Mouse (Mus musculus) liver, embryonic 11.5 days (tissue): ENCODE results near the gene Dguok. TPM values are rescaled to one million over a fixed set of nuclear protein-coding genes. Genes with fewer than 3 reads are reported as not detected.

ENCODE experiments used
- ATAC-seq: fragments of 200-750 bp; cut with Nextera tagmentation; replicated peaks from 2 replicates; pipeline ENCODE4 v1.8.0; 2017; ENCODE audit warnings: moderate number of reproducible peaks, mild to moderate bottlenecking, moderate TSS enrichment, moderate library complexity; ENCODE audit not compliant: low FRiP score
- DNase-seq: peaks from one replicate; pipeline ENCODE4 v3.0.0-alpha.2; 2017; ENCODE audit warnings: low spot score
- H3K27ac ChIP-seq: fragments of 300-500 bp; sonication (generic); 2 replicates; pipeline ENCODE4 v1.5.1; 2014; ENCODE audit warnings: mild to moderate bottlenecking, low read depth, low read length, control low read depth
- H3K27me3 ChIP-seq: fragments of 300-500 bp; sonication (generic); replicated peaks from 2 replicates; pipeline ENCODE4 v1.6.1; 2014; ENCODE audit warnings: low read length, mixed read lengths; ENCODE audit not compliant: control insufficient read depth, insufficient read depth
- H3K36me3 ChIP-seq: fragments of 300-500 bp; sonication (generic); 2 replicates; pipeline ENCODE4 v1.6.1; 2014; ENCODE audit warnings: mild to moderate bottlenecking, low read length, moderate library complexity, mixed read lengths; ENCODE audit not compliant: control insufficient read depth, insufficient read depth
- H3K4me1 ChIP-seq: fragments of 300-500 bp; sonication (generic); replicated peaks from 2 replicates; pipeline ENCODE4 v1.6.1; 2014; ENCODE audit warnings: low read length, mixed read lengths; ENCODE audit not compliant: control insufficient read depth, insufficient read depth
- H3K4me2 ChIP-seq: fragments of 300-500 bp; sonication (generic); 2 replicates; pipeline ENCODE4 v1.6.1; 2014; ENCODE audit warnings: mild to moderate bottlenecking, control low read depth, moderate library complexity
- H3K4me3 ChIP-seq: fragments of 300-500 bp; sonication (generic); 2 replicates; pipeline ENCODE4 v1.5.1; 2014; ENCODE audit warnings: low read depth, low read length, control low read depth
- H3K9ac ChIP-seq: fragments of 300-500 bp; sonication (generic); 2 replicates; pipeline ENCODE4 v1.6.1; 2014; ENCODE audit warnings: low read depth, low read length, control low read depth
- H3K9me3 ChIP-seq: fragments of 300-500 bp; sonication (generic); 2 replicates; pipeline ENCODE4 v1.6.1; 2016; ENCODE audit warnings: low read length, inconsistent platforms, mixed read lengths; ENCODE audit not compliant: control insufficient read depth
- WGBS: fragments of 180-500 bp; shearing (Covaris S2); extraction: QIAGEN DNeasy Blood & Tissue Kit; methylation state at CpG from one replicate; pipeline ENCODE4 v1.1.7; 2014; 5-methylcytosine and 5-hydroxymethylcytosine counted together
- polyA plus RNA-seq: library from polyadenylated mRNA; unstranded; fragments of >200 nt; fragmentation: Nextera tagmentation; extraction: Ambion mirVana; gene quantifications from 2 replicates; pipeline ENCODE4 v1.2.1, GENCODE M21; 2014

Gene Dguok
- 43.4 and 44.7 TPM in 2 replicates for polyA plus RNA-seq

- Histone ChIP-seq H3K27me3 (no peaks in the 10 kb centered on the region), H3K4me1 (0 out of 2 replicates have a peak, but pooled peaks cover 7% of the 10 kb centered on the region)
- WGBS = under 1% methylated on average over 54 of the region's 54 CpGs
Measured at GRCm38 (mm10) chr6:83506258-83507167, at the start of gene Dguok. TSS of gene Dguok (minus strand) at chr6:83506969.

GRCm38 (mm10) chr6:83555972-83556371 lies 49.2 kb upstream of the Dguok start:
- H3K9ac ChIP-seq = no peak overlapping the region
- ATAC-seq (no peak), DNase-seq (no peak)
- peaks cover 2% of the 10 kb centered on the region; the same call in 1 of the 2 replicates for H3K36me3 ChIP-seq
- 75% methylated on average over 6 of the region's 6 CpGs for WGBS
- H3K9me3 ChIP-seq = no peaks in the 10 kb centered on the region
- no peak overlapping the region for H3K4me3 ChIP-seq
- no peak overlapping the region for H3K4me2 ChIP-seq
- no peaks in the 10 kb centered on the region for H3K4me1 ChIP-seq
- no peak overlapping the region for H3K27ac ChIP-seq
- H3K27me3 ChIP-seq = no peaks in the 10 kb centered on the region

More at GRCm38 (mm10) chr6:83506258-83507167, at the start of gene Dguok:
- DNase-seq = peak; percentile 91
- peak within 1 kb of the TSS; percentile 79 for H3K4me3 ChIP-seq
- H3K4me2 ChIP-seq = peak within 1 kb of the TSS; percentile 73
- no peaks in the 10 kb centered on the region for H3K9me3 ChIP-seq
- H3K27ac ChIP-seq = peak within 1 kb of the TSS; percentile 97
- peak within 1 kb of the TSS; percentile 79 for H3K9ac ChIP-seq
- no peaks in the 10 kb centered on the region for H3K36me3 ChIP-seq
- ATAC-seq = peak; percentile 96

GRCm38 (mm10) chr6:83548346-83548745 lies 41.6 kb upstream of the Dguok start:
- no peak for DNase-seq
- Histone ChIP-seq H3K4me3 (no peak overlapping the region), H3K27me3 (no peaks in the 10 kb centered on the region), H3K4me1 (no peaks in the 10 kb centered on the region), H3K36me3 (0 out of 2 replicates have a peak, but pooled peaks cover 3% of the 10 kb centered on the region), H3K9ac (no peak overlapping the region), H3K27ac (no peak overlapping the region), H3K4me2 (no peak overlapping the region), H3K9me3 (no peaks in the 10 kb centered on the region)
- no peak for ATAC-seq
- WGBS = 77% methylated on average over 5 of the region's 5 CpGs

GRCm38 (mm10) chr6:83545778-83546177 lies 39.0 kb upstream of the Dguok start:
- Histone ChIP-seq H3K9ac (no peak overlapping the region), H3K9me3 (no peaks in the 10 kb centered on the region), H3K4me1 (no peaks in the 10 kb centered on the region), H3K27ac (no peak overlapping the region), H3K27me3 (no peaks in the 10 kb centered on the region), H3K4me2 (no peak overlapping the region), H3K4me3 (no peak overlapping the region), H3K36me3 (0 out of 2 replicates have a peak, but pooled peaks cover 3% of the 10 kb centered on the region)
- 79% methylated on average over 3 of the region's 3 CpGs for WGBS
- DNase-seq = no peak
- no peak for ATAC-seq

DNA sequence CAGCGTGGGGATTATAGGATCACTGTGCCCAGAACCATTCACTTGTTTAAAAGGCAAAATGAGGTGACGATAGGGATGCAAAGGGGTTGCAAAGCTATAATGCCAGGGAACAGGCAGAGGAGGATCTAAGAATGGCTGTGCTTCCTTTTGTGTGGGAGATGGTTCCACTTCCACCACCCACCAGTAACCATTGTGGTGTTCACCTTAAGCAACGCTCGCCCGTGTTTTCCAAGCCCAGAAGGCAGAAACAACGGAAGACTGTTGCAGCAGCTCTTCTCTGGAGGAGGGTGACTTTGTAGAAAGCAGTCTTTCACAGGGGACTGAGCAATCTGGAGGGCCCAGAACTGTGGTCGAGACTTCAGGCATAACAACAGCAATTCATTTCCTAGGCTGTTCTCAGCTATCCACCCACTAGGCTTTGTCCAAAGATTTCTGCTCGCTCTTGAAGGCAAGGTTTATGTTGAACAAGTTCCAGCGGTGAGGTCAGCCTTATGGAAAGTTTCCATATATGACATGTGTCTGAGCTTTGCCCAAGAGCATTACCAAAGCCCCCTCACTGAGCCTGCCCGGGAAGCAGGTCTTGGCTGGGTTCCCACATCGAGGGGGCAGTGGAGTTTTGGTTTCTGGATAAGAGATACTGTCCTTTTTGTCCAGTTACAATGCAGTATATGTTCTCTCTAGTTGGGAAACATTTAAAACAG lies 35.1 kb upstream of the Dguok start:
- Histone ChIP-seq H3K4me1 (no peaks in the 10 kb centered on the region; the same call in 1 of the 2 replicates), H3K4me2 (no peak overlapping the region), H3K4me3 (no peak overlapping the region), H3K36me3 (no peaks in the 10 kb centered on the region), H3K27me3 (no peaks in the 10 kb centered on the region), H3K9ac (no peak overlapping the region), H3K9me3 (no peaks in the 10 kb centered on the region), H3K27ac (no peak overlapping the region)
- no peak for DNase-seq
- WGBS = 75% methylated on average over 11 of the region's 11 CpGs
- ATAC-seq = no peak

- no peak overlapping the region for H3K27ac ChIP-seq
- DNase-seq (no peak), ATAC-seq (no peak)
- WGBS = 45% methylated on average over 4 of the region's 4 CpGs
- no peak overlapping the region for H3K4me2 ChIP-seq
- no peaks in the 10 kb centered on the region for H3K27me3 ChIP-seq
- no peak overlapping the region for H3K9ac ChIP-seq
- no peaks in the 10 kb centered on the region for H3K9me3 ChIP-seq
- no peak overlapping the region for H3K4me3 ChIP-seq
- H3K4me1 ChIP-seq = no peaks in the 10 kb centered on the region; the same call in 1 of the 2 replicates
- H3K36me3 ChIP-seq = no peaks in the 10 kb centered on the region
Measured at GRCm38 (mm10) chr6:83540017-83540416, 33.2 kb upstream of the Dguok start.

GRCm38 (mm10) chr6:83536795-83537059 lies 30.0 kb upstream of the Dguok start:
- Histone ChIP-seq H3K27ac (no peak overlapping the region), H3K9me3 (no peaks in the 10 kb centered on the region), H3K36me3 (no peaks in the 10 kb centered on the region), H3K4me3 (no peak overlapping the region), H3K4me1 (no peaks in the 10 kb centered on the region; the same call in 1 of the 2 replicates), H3K4me2 (no peak overlapping the region), H3K27me3 (no peaks in the 10 kb centered on the region), H3K9ac (no peak overlapping the region)
- DNase-seq (no peak), ATAC-seq (no peak)
- WGBS = 34% methylated on average over 6 of the region's 6 CpGs

- ATAC-seq = no peak
Measured at GRCm38 (mm10) chr6:83536028-83536794, 29.4 kb upstream of the Dguok start, which contains the start of gene Actg2. TSS of gene Actg2 (minus strand) at chr6:83536265.

More at GRCm38 (mm10) chr6:83536028-83536794, 29.4 kb upstream of the Dguok start, which contains the start of gene Actg2:
- Histone ChIP-seq H3K27me3 (no peaks in the 10 kb centered on the region), H3K4me3 (no peak within 1 kb of the TSS), H3K9ac (no peak within 1 kb of the TSS), H3K4me1 (no peaks in the 10 kb centered on the region; the same call in 1 of the 2 replicates), H3K36me3 (no peaks in the 10 kb centered on the region), H3K4me2 (no peak within 1 kb of the TSS), H3K27ac (no peak within 1 kb of the TSS), H3K9me3 (no peaks in the 10 kb centered on the region)
- WGBS = 67% methylated on average over 12 of the region's 12 CpGs
- no peak for DNase-seq
